Mouse (Mus musculus) midbrain, embryonic 14.5 days (tissue): Measurements from ENCODE around the gene Brca1. TPM values are rescaled to one million over a fixed set of nuclear protein-coding genes. Genes with fewer than 3 reads are reported as not detected.
"Not testable (repeated sequence)": the region's sequence is repeated elsewhere in the genome, so short reads cannot be mapped to it uniquely, and the experiment has no call there.

Experiments used
- ATAC-seq: fragments of 200-750 bp; cut with Nextera tagmentation; 2 replicates; pipeline ENCODE4 v1.8.0; 2017; ENCODE audit warnings: moderate number of reproducible peaks, moderate library complexity; ENCODE audit not compliant: low FRiP score, low TSS enrichment
- DNase-seq: peaks from one replicate; pipeline ENCODE4 v3.0.0-alpha.2; 2015
- H3K27ac ChIP-seq: fragments of 300-500 bp; sonication (generic); replicated peaks from 2 replicates; pipeline ENCODE4 v1.5.1; 2014; ENCODE audit warnings: mild to moderate bottlenecking, low read depth, low read length, moderate library complexity
- H3K27me3 ChIP-seq: fragments of 300-500 bp; sonication (generic); 2 replicates; pipeline ENCODE4 v1.6.1; 2014; ENCODE audit warnings: low read length, control low read depth, mixed read lengths; ENCODE audit not compliant: control insufficient read depth, insufficient read depth
- H3K36me3 ChIP-seq: fragments of 300-500 bp; sonication (generic); 2 replicates; pipeline ENCODE4 v1.6.1; 2014; ENCODE audit warnings: low read length, control low read depth; ENCODE audit not compliant: control insufficient read depth, insufficient read depth
- H3K4me1 ChIP-seq: fragments of 300-500 bp; sonication (generic); 2 replicates; pipeline ENCODE4 v1.6.1; 2014; ENCODE audit warnings: mild to moderate bottlenecking, antibody characterized with exemption, low read length, control low read depth; ENCODE audit not compliant: control insufficient read depth, insufficient read depth
- H3K4me2 ChIP-seq: fragments of 300-500 bp; sonication (generic); 2 replicates; pipeline ENCODE4 v1.6.1; 2014; ENCODE audit warnings: mild to moderate bottlenecking, low read length, moderate library complexity
- H3K4me3 ChIP-seq: fragments of 300-500 bp; sonication (generic); replicated peaks from 2 replicates; pipeline ENCODE4 v1.5.1; 2014; ENCODE audit warnings: low read depth, low read length
- H3K9ac ChIP-seq: fragments of 300-500 bp; sonication (generic); replicated peaks from 2 replicates; pipeline ENCODE4 v1.6.1; 2014; ENCODE audit warnings: mild to moderate bottlenecking, low read length, moderate library complexity
- H3K9me3 ChIP-seq: fragments of 300-500 bp; sonication (generic); 2 replicates; pipeline ENCODE4 v1.6.1; 2016; ENCODE audit warnings: low read length, control low read depth, mixed read lengths; ENCODE audit not compliant: control insufficient read depth
- WGBS: fragments of 180-500 bp; shearing (Covaris S2); extraction: QIAGEN DNeasy Blood & Tissue Kit; methylation state at CpG from one replicate; pipeline ENCODE4 v1.1.7; 2014; 5-methylcytosine and 5-hydroxymethylcytosine counted together
- polyA plus RNA-seq: library from polyadenylated mRNA; unstranded; fragments of >200 nt; fragmentation: Nextera tagmentation; extraction: Ambion mirVana; gene quantifications from 2 replicates; pipeline ENCODE4 v1.2.1, GENCODE M21; 2014

The Brca1 gene
- polyA plus RNA-seq = 1.6 and 4.1 TPM in 2 replicates

GRCm38 (mm10) chr11:101551751-101552475, at the start of gene Brca1, which contains the start of gene Nbr1:
Brca1 (minus strand) TSS chr11:101551955.
Nbr1 (plus strand) TSS chr11:101552149.
- DNase-seq (peak; percentile 99), ATAC-seq (peak; percentile 83)
- Histone ChIP-seq H3K4me1 (peaks cover 16% of the 10 kb centered on the region), H3K27ac (peak within 1 kb of the TSS; percentile 90), H3K27me3 (no peaks in the 10 kb centered on the region), H3K4me3 (peak within 1 kb of the TSS; percentile 76), H3K4me2 (peak within 1 kb of the TSS; percentile 77), H3K36me3 (peaks cover 18% of the 10 kb centered on the region), H3K9ac (peak within 1 kb of the TSS; percentile 76), H3K9me3 (no peaks in the 10 kb centered on the region)
- WGBS = under 1% methylated on average over 43 of the region's 43 CpGs

DNA sequence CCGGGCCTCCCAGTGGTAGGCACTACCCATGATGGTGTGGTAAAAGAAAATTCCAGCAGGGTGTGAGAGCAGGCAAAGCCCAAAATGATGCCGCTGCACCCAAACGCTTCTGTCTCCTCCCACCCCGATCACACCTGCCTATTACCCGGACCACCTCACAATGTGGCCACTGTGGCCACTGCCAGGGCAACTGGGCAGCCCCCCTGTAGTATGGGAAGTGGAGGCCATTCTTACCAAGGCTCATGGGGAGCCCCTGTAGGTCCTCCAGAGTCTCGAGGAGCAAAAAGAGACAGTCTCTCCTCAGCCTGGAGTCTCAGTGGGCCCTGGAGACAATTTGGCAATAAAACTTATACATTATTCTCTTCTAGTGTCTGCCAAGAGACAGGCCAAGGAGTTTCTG, 47.4 kb upstream of the Brca1 start, which contains the start of gene Gm11634:
Gene Gm11634 (minus strand): TSS at position 101 of the 400 bp plus-strand sequence.
- Histone ChIP-seq H3K27me3 (no peaks in the 10 kb centered on the region), H3K9me3 (no peaks in the 10 kb centered on the region), H3K4me3 (no peak within 1 kb of the TSS), H3K4me1 (peaks cover under 1% of the 10 kb centered on the region; the same call in 1 of the 2 replicates), H3K4me2 (no peak within 1 kb of the TSS), H3K9ac (no peak within 1 kb of the TSS; the same call in 1 of the 2 replicates), H3K36me3 (no peaks in the 10 kb centered on the region), H3K27ac (no peak within 1 kb of the TSS)
- ATAC-seq = no peak
- WGBS = 76% methylated on average over 6 of the region's 6 CpGs
- DNase-seq = no peak

DNA sequence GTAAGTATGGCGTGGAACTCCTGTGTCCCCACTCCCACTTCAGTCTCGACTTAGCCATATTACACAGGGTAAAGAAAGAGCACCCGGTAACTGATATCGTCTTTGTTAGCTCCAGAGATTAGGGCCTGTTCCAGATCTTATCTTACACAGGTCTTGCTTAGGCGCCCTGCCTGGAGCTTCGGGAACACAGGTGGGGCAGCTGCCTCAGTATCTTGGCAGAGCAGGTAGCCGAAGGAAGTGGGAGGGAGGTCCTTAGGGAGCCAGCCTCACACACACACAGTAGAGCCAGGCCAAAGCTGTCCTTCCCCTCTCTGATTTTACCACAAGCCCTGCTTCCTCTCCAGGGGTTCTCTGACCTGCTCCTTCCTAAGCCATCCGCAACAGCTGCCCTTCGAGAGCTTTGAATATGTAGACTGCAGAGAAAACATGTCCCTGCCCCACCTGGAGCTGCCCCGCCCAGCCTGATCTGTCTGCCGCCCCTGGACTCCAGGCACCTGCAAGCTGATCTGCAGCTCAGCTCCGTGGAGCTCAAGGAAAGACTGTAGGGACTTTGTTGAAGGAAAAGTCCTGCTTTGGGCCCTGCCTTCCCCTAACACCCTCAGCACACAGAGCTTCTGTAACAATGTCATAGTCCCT, 38.4 kb upstream of the Brca1 start:
- Histone ChIP-seq H3K9ac (no peak overlapping the region), H3K4me2 (no peak overlapping the region), H3K4me1 (no peaks in the 10 kb centered on the region), H3K27ac (no peak overlapping the region), H3K9me3 (no peaks in the 10 kb centered on the region), H3K4me3 (no peak overlapping the region), H3K27me3 (no peaks in the 10 kb centered on the region), H3K36me3 (0 out of 2 replicates have a peak, but pooled peaks cover 4% of the 10 kb centered on the region)
- ATAC-seq (no peak), DNase-seq (no peak)
- 77% methylated on average over 12 of the region's 12 CpGs for WGBS

- WGBS = 30% methylated on average over 5 of the region's 5 CpGs
Observed at GRCm38 (mm10) chr11:101589444-101589843, 37.7 kb upstream of the Brca1 start.

DNA sequence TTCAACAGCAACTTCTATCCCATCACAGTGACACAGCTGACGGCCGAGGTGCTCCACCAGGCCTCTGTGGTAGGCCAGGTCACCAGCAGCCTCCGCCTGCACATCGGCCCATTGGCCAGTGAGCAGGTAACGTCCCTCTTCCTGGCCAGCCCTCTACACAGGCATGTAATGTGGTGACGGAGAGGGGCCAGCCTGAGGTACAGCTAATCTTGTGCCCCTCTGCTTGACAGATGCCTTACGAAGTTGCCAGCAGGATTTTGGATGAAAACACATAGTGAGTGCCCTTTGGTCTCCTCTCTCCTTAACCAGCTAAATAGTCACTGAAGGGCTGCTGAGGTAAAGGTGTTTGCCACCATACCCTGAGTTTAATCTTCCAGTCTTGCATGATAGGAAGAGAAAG, 37.1 kb upstream of the Brca1 start:
- H3K9me3 ChIP-seq = no peaks in the 10 kb centered on the region
- no peak overlapping the region for H3K27ac ChIP-seq
- 0 out of 2 replicates have a peak, but pooled peaks cover 4% of the 10 kb centered on the region for H3K36me3 ChIP-seq
- WGBS = 92% methylated on average over 7 of the region's 7 CpGs
- no peaks in the 10 kb centered on the region for H3K4me1 ChIP-seq
- no peak overlapping the region for H3K9ac ChIP-seq
- H3K27me3 ChIP-seq = no peaks in the 10 kb centered on the region
- ATAC-seq (no peak), DNase-seq (no peak)
- H3K4me3 ChIP-seq = no peak overlapping the region
- no peak overlapping the region for H3K4me2 ChIP-seq

More at GRCm38 (mm10) chr11:101589444-101589843, 37.7 kb upstream of the Brca1 start:
- no peaks in the 10 kb centered on the region for H3K4me1 ChIP-seq
- H3K4me3 ChIP-seq = no peak overlapping the region
- H3K27ac ChIP-seq = no peak overlapping the region
- ATAC-seq (no peak), DNase-seq (peak; percentile 77)
- no peak overlapping the region for H3K9ac ChIP-seq
- H3K4me2 ChIP-seq = no peak overlapping the region
- H3K36me3 ChIP-seq = 0 out of 2 replicates have a peak, but pooled peaks cover 4% of the 10 kb centered on the region
- H3K27me3 ChIP-seq = no peaks in the 10 kb centered on the region
- no peaks in the 10 kb centered on the region for H3K9me3 ChIP-seq

DNA sequence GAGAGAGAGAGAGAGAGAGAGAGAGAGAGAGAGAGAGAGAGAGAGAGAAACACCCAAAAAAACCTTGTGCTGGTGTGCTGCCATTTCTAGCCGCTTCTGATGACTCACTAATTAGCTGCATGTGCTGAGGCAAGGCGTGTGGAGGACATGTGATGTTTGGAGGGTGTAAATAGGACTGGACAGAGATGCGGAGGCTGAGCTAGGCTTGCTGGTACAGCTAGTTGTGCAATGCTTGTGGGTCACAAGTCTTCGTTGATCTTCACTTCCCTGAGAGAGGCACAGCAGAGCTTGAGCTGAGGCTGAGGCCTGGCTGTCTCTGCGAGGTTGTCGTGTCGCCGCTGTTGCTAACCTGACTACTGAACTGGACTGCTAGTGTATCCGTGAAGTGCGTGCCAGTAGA, 35.9 kb upstream of the Brca1 start:
- DNase-seq (no peak), ATAC-seq (no peak)
- Histone ChIP-seq H3K4me1 (no peaks in the 10 kb centered on the region), H3K9ac (no peak overlapping the region), H3K9me3 (no peaks in the 10 kb centered on the region), H3K36me3 (0 out of 2 replicates have a peak, but pooled peaks cover 4% of the 10 kb centered on the region), H3K27me3 (no peaks in the 10 kb centered on the region), H3K27ac (no peak overlapping the region), H3K4me3 (no peak overlapping the region), H3K4me2 (no peak overlapping the region)
- 91% methylated on average over 10 of the region's 10 CpGs for whole genome bisulfite sequencing

GRCm38 (mm10) chr11:101585805-101586204, 34.0 kb upstream of the Brca1 start:
- H3K9me3 ChIP-seq = no peaks in the 10 kb centered on the region
- no peak overlapping the region for H3K9ac ChIP-seq
- H3K36me3 ChIP-seq = peaks cover 8% of the 10 kb centered on the region
- no peaks in the 10 kb centered on the region for H3K27me3 ChIP-seq
- H3K4me3 ChIP-seq = no peak overlapping the region
- H3K4me2 ChIP-seq = no peak overlapping the region
- 83% methylated on average over 4 of the region's 4 CpGs for WGBS
- H3K4me1 ChIP-seq = no peaks in the 10 kb centered on the region
- DNase-seq (no peak), ATAC-seq (no peak)
- H3K27ac ChIP-seq = no peak overlapping the region

DNA sequence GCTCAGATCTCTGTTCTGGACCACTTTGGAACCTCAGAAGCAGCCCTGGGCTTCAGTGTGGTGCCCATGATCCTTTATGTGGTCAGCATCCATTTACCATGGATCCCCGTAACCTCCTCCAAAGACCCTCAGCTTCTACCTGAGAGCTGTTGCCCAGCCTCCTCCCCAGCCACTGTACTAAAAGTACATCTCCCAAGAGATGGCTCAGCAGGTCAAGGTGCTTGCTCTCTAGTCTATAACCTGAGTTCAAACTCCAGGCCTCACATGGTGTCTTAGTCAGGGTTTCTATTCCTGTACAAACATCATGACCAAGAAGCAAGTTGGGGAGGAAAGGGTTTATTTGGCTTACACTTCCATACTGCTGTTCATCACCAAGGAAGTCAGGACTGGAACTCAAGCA, 33.3 kb upstream of the Brca1 start:
- ATAC-seq, H3K9ac ChIP-seq: not testable (repeated sequence)
- WGBS = 93% methylated on average over 1 of the region's 1 CpGs

More for the DNA sequence above, 33.3 kb upstream of the Brca1 start:
- peaks cover 15% of the 10 kb centered on the region for H3K36me3 ChIP-seq
- H3K4me1 ChIP-seq, H3K4me3 ChIP-seq, H3K27ac ChIP-seq, H3K4me2 ChIP-seq, H3K27me3 ChIP-seq, DNase-seq, H3K9me3 ChIP-seq: not testable (repeated sequence)
